Comparison of ENCODE assay signal across 8 mouse cellular contexts in genomic region chr1:155083271-155084265, GRCm38 (mm10). TPM values are rescaled to one million over a fixed set of nuclear protein-coding genes. Genes with fewer than 3 reads are reported as not detected.
DNase-seq lines count a peak whose midpoint lies in the region; ATAC-seq and TF ChIP-seq lines count a peak whose summit lies in the region.

No protein-coding gene starts in this region.

- no peaks in the 10 kb centered on the region for H3K36me3 ChIP-seq in heart, embryonic 14.5 days (ENCODE audit: control insufficient read depth, insufficient read depth, low read length)
- H3K36me3 ChIP-seq in liver, embryonic 15.5 days (replicated peaks): no peaks in the 10 kb centered on the region
- no peaks in the 10 kb centered on the region for H3K36me3 ChIP-seq in neural tube, embryonic 11.5 days (ENCODE audit: control insufficient read depth, insufficient read depth, low read length)
- no peaks in the 10 kb centered on the region for H3K36me3 ChIP-seq in stomach, embryonic 16.5 days (ENCODE audit: control insufficient read depth, insufficient read depth, low read length)

- no peak for TF ChIP-seq CTCF in bone marrow macrophage, adult 2 months (IDR thresholded peaks at IDR 0.05; ENCODE audit: low read depth, low read length)
- no peak for TF ChIP-seq CTCF in embryonic fibroblast, embryonic 13.5 days (IDR thresholded peaks at IDR 0.05; ENCODE audit: borderline replicate concordance, insufficient read depth, low read length)

- H3K4me2 ChIP-seq in heart, embryonic 14.5 days (ENCODE audit: low read length): peak overlapping the region; percentile 74
- peak overlapping the region; percentile 85 for H3K4me2 ChIP-seq in liver, embryonic 15.5 days
- H3K4me2 ChIP-seq in neural tube, embryonic 11.5 days (ENCODE audit: low read depth): peak overlapping the region; percentile 54
- peak overlapping the region; percentile 82 for H3K4me2 ChIP-seq in stomach, embryonic 16.5 days (ENCODE audit: low read depth, low read length)

- ATAC-seq in heart, embryonic 14.5 days (ENCODE audit: insufficient number of reproducible peaks, insufficient read depth, low FRiP score, low read depth): peak; percentile 93
- peak; percentile 83 for ATAC-seq in liver, embryonic 15.5 days (ENCODE audit: insufficient read depth)
- ATAC-seq in neural tube, embryonic 11.5 days (ENCODE audit: insufficient read depth, low FRiP score, low TSS enrichment): peak; percentile 95
- peak; percentile 95 for ATAC-seq in stomach, embryonic 16.5 days (ENCODE audit: insufficient read depth, low FRiP score)

- H3K27ac ChIP-seq in bone marrow macrophage, adult 2 months (ENCODE audit: insufficient read depth, low read depth, low read length): peak overlapping the region; percentile 50
- peak overlapping the region; percentile 77 for H3K27ac ChIP-seq in embryonic fibroblast, embryonic 13.5 days (ENCODE audit: insufficient read depth, low read length)
- H3K27ac ChIP-seq in heart, embryonic 14.5 days (replicated peaks in 1 of 2; ENCODE audit: control insufficient read depth in 1 of 2, insufficient read depth in 1 of 2, low read depth in 2 of 2, low read length in 2 of 2): peak overlapping the region; percentile 88 to 89
- H3K27ac ChIP-seq in liver, embryonic 15.5 days (replicated peaks): peak overlapping the region; percentile 79
- H3K27ac ChIP-seq in neural tube, embryonic 11.5 days (ENCODE audit: low read depth, low read length): peak overlapping the region; percentile 99
- peak overlapping the region; percentile 98 for H3K27ac ChIP-seq in stomach, embryonic 16.5 days (ENCODE audit: low read length)

- H3K9me3 ChIP-seq in heart, embryonic 14.5 days (ENCODE audit: control insufficient read depth, low read length): no peaks in the 10 kb centered on the region
- H3K9me3 ChIP-seq in liver, embryonic 15.5 days (replicated peaks): no peaks in the 10 kb centered on the region
- no peaks in the 10 kb centered on the region for H3K9me3 ChIP-seq in neural tube, embryonic 11.5 days (ENCODE audit: control insufficient read depth, low read length)
- no peaks in the 10 kb centered on the region for H3K9me3 ChIP-seq in stomach, embryonic 16.5 days (replicated peaks; ENCODE audit: control insufficient read depth, low read length)

- H3K4me3 ChIP-seq in bone marrow macrophage, adult 2 months (ENCODE audit: insufficient read depth, low read length): peak overlapping the region; percentile 65
- peak overlapping the region; percentile 18 for H3K4me3 ChIP-seq in embryonic fibroblast, embryonic 13.5 days (ENCODE audit: insufficient read depth, low read length)
- peak overlapping the region; percentile 47 to 60 for H3K4me3 ChIP-seq in heart, embryonic 14.5 days (ENCODE audit: control insufficient read depth in 1 of 2, insufficient read depth in 1 of 2, low read depth in 1 of 2, low read length in 2 of 2)
- peak overlapping the region; percentile 60 for H3K4me3 ChIP-seq in liver, embryonic 15.5 days (replicated peaks)
- peak overlapping the region; percentile 35 for H3K4me3 ChIP-seq in neural tube, embryonic 11.5 days (ENCODE audit: low read depth, low read length)
- peak overlapping the region; percentile 51 for H3K4me3 ChIP-seq in stomach, embryonic 16.5 days (replicated peaks; ENCODE audit: low read length)

- H3K9ac ChIP-seq in heart, embryonic 14.5 days (ENCODE audit: low read length): peak overlapping the region; percentile 79
- peak overlapping the region; percentile 54; the same call in 1 of the 2 replicates for H3K9ac ChIP-seq in liver, embryonic 15.5 days
- H3K9ac ChIP-seq in neural tube, embryonic 11.5 days (ENCODE audit: low read length): peak overlapping the region; percentile 74
- peak overlapping the region; percentile 79 for H3K9ac ChIP-seq in stomach, embryonic 16.5 days (ENCODE audit: low read length)

- no peaks in the 10 kb centered on the region for H3K27me3 ChIP-seq in heart, embryonic 14.5 days (ENCODE audit: control insufficient read depth, insufficient read depth, low read length)
- H3K27me3 ChIP-seq in liver, embryonic 15.5 days: peaks cover 69% of the 10 kb centered on the region
- no peaks in the 10 kb centered on the region for H3K27me3 ChIP-seq in neural tube, embryonic 11.5 days (ENCODE audit: control insufficient read depth, insufficient read depth, low read length)
- H3K27me3 ChIP-seq in stomach, embryonic 16.5 days (ENCODE audit: control insufficient read depth, insufficient read depth, low read length): no peaks in the 10 kb centered on the region

- peak; percentile 89 for DNase-seq in B cell, adult 2 months
- DNase-seq in kidney, postnatal 14 days: peak; percentile 98
- peak; percentile 94 for DNase-seq in neural tube, embryonic 11.5 days (ENCODE audit: low spot score)

- WGBS in heart, embryonic 14.5 days: 2% methylated on average over 37 of the region's 77 CpGs
- WGBS in liver, embryonic 15.5 days (ENCODE audit: insufficient replicate concordance): 4% methylated on average over 45 of the region's 77 CpGs
- under 1% methylated on average over 38 of the region's 77 CpGs for WGBS in neural tube, embryonic 11.5 days
- WGBS in stomach, embryonic 16.5 days: 1% methylated on average over 58 of the region's 77 CpGs

- H3K4me1 ChIP-seq in bone marrow macrophage, adult 2 months (ENCODE audit: control insufficient read depth, insufficient read depth, low read length): peaks cover 43% of the 10 kb centered on the region
- peaks cover 12% of the 10 kb centered on the region for H3K4me1 ChIP-seq in embryonic fibroblast, embryonic 13.5 days (ENCODE audit: control insufficient read depth, insufficient read depth, low read length)
- peaks cover 34 to 43% of the 10 kb centered on the region in 2 experiments for H3K4me1 ChIP-seq in heart, embryonic 14.5 days (ENCODE audit: control insufficient read depth in 2 of 2, insufficient read depth in 2 of 2, low read length in 2 of 2)
- peaks cover 47% of the 10 kb centered on the region for H3K4me1 ChIP-seq in liver, embryonic 15.5 days (replicated peaks)
- peaks cover 32% of the 10 kb centered on the region for H3K4me1 ChIP-seq in neural tube, embryonic 11.5 days (ENCODE audit: control insufficient read depth, insufficient read depth, low read length)
- H3K4me1 ChIP-seq in stomach, embryonic 16.5 days (ENCODE audit: control insufficient read depth, insufficient read depth, low read length): peaks cover 43% of the 10 kb centered on the region

- TF ChIP-seq POLR2A in bone marrow macrophage, adult 2 months (IDR thresholded peaks at IDR 0.05; ENCODE audit: borderline replicate concordance, low read depth, low read length): no peak
- TF ChIP-seq POLR2A in embryonic fibroblast, embryonic 13.5 days (IDR thresholded peaks at IDR 0.05; ENCODE audit: low read depth, low read length): peak; percentile 65; the same call in 1 of the 2 replicates

RNA-seq across cellular contexts. Expression of gene Ier5, which starts 15.9 kb away (rescaled TPM):
- 58.7 and 62.5 TPM in 2 replicates for polyA plus RNA-seq in bone marrow macrophage, adult 2 months (2012; ENCODE audit: insufficient read depth, insufficient read length, missing spikeins)
- polyA plus RNA-seq in embryonic fibroblast, embryonic 13.5 days (2011; ENCODE audit: insufficient read length, low read depth, missing spikeins): 37.2 and 48.4 TPM in 2 replicates
- polyA plus RNA-seq in heart, embryonic 14.5 days (2014; fragmentation: Nextera tagmentation; extraction: Ambion mirVana): 8.3 and 10.4 TPM in 2 replicates
- polyA plus RNA-seq in liver, embryonic 15.5 days (2015; fragmentation: Nextera tagmentation; extraction: Ambion mirVana): 2.5 and 2.7 TPM in 2 replicates
- polyA plus RNA-seq in neural tube, embryonic 11.5 days (2014; fragmentation: Nextera tagmentation; extraction: Ambion mirVana): 17.3 and 19.3 TPM in 2 replicates
- 2.0 and 2.5 TPM in 2 replicates for polyA plus RNA-seq in stomach, embryonic 16.5 days (2015; fragmentation: Nextera tagmentation; extraction: Ambion mirVana)

Comparison
In these comparisons a context has a peak if more than half of its experiments do, and no peak if none do; other contexts are left out.
1. Peak in every context shown above with its lines: DNase-seq, ATAC-seq, H3K4me3 ChIP-seq and H3K27ac ChIP-seq.